Mouse (Mus musculus): ENCODE data around the gene Lpgat1.

- no peak for TF ChIP-seq POU5F1 (IDR thresholded peaks at IDR 0.05; ENCODE audit: borderline replicate concordance, low read length)
- no peak for TF ChIP-seq CTCF (conservative IDR thresholded peaks at IDR 0.05; ENCODE audit: low read length)
- TF ChIP-seq NANOG (IDR thresholded peaks at IDR 0.05; ENCODE audit: borderline replicate concordance, low read length), result no peak
Observed at GRCm38 (mm10) chr1:191792991-191793390, 75.4 kb downstream of the Lpgat1 start.
